Mouse (Mus musculus) kidney, embryonic 14.5 days (tissue): ENCODE results near the gene Rapgef1. TPM values are rescaled to one million over a fixed set of nuclear protein-coding genes. Genes with fewer than 3 reads are reported as not detected.

Source experiments
- ATAC-seq: fragments of 200-750 bp; cut with Nextera tagmentation; 2 replicates; pipeline ENCODE4 v1.8.0; 2017; ENCODE audit warnings: moderate number of reproducible peaks, mild to moderate bottlenecking, moderate TSS enrichment, moderate library complexity; ENCODE audit not compliant: low FRiP score, low TSS enrichment
- H3K27ac ChIP-seq: fragments of 300-500 bp; sonication (generic); 2 replicates; pipeline ENCODE4 v1.5.1; 2014; ENCODE audit warnings: low read depth, mild to moderate bottlenecking, low read length, moderate library complexity, mixed read lengths
- H3K27me3 ChIP-seq: fragments of 300-500 bp; sonication (generic); 2 replicates; pipeline ENCODE4 v1.6.1; 2014; ENCODE audit warnings: mild to moderate bottlenecking, low read length; ENCODE audit not compliant: control insufficient read depth, insufficient read depth
- H3K36me3 ChIP-seq: fragments of 300-500 bp; sonication (generic); 2 replicates; pipeline ENCODE4 v1.6.1; 2014; ENCODE audit warnings: low read length, mixed read lengths; ENCODE audit not compliant: control insufficient read depth, insufficient read depth
- H3K4me1 ChIP-seq: fragments of 300-500 bp; sonication (generic); 2 replicates; pipeline ENCODE4 v1.6.1; 2014; ENCODE audit warnings: low read length, mixed read lengths; ENCODE audit not compliant: control insufficient read depth, insufficient read depth
- H3K4me2 ChIP-seq: fragments of 300-500 bp; sonication (generic); replicated peaks from 2 replicates; pipeline ENCODE4 v1.6.1; 2014; ENCODE audit warnings: low read depth, mild to moderate bottlenecking, low read length
- H3K4me3 ChIP-seq: fragments of 300-500 bp; sonication (generic); 2 replicates; pipeline ENCODE4 v1.5.1; 2014; ENCODE audit warnings: mild to moderate bottlenecking, low read length
- H3K9ac ChIP-seq: fragments of 300-500 bp; sonication (generic); 2 replicates; pipeline ENCODE4 v1.6.1; 2014; ENCODE audit warnings: low read depth, mild to moderate bottlenecking, low read length, moderate library complexity
- H3K9me3 ChIP-seq: fragments of 300-500 bp; sonication (generic); 2 replicates; pipeline ENCODE4 v1.6.1; 2016; ENCODE audit warnings: low read length; ENCODE audit not compliant: control insufficient read depth
- WGBS: fragments of 180-500 bp; shearing (Covaris S2); extraction: QIAGEN DNeasy Blood & Tissue Kit; methylation state at CpG from one replicate; pipeline ENCODE4 v1.1.7; 2014; 5-methylcytosine and 5-hydroxymethylcytosine counted together
- polyA plus RNA-seq: library from polyadenylated mRNA; unstranded; fragments of >200 nt; fragmentation: Nextera tagmentation; extraction: Ambion mirVana; gene quantifications from 2 replicates; pipeline ENCODE4 v1.2.1, GENCODE M21; 2014

Gene Rapgef1
- polyA plus RNA-seq, 1 experiment from 2014 or later = 16.6 TPM

DNA sequence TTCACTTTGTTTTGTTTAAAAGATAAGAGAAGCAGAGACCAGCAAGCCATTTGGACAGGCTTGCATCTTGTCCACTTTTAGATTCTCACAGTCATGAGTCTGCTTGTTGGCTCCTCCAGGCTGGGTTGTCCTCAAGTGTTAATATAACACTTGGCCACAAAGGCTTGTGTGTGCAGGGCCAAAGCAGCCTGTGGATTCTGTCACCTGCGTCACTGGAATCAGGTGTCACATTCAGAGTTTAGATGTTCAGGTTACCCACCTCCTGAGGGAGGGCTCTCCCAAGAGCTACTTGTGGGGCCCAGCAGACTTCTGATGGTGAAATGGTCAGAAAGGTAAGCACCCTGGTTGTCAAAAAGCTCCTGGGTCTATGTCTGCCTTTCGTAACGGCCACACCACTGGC is 103.6 kb downstream of the Rapgef1 start:
- no peak overlapping the region for H3K4me3 ChIP-seq
- WGBS = 87% methylated on average over 3 of the region's 3 CpGs

DNA sequence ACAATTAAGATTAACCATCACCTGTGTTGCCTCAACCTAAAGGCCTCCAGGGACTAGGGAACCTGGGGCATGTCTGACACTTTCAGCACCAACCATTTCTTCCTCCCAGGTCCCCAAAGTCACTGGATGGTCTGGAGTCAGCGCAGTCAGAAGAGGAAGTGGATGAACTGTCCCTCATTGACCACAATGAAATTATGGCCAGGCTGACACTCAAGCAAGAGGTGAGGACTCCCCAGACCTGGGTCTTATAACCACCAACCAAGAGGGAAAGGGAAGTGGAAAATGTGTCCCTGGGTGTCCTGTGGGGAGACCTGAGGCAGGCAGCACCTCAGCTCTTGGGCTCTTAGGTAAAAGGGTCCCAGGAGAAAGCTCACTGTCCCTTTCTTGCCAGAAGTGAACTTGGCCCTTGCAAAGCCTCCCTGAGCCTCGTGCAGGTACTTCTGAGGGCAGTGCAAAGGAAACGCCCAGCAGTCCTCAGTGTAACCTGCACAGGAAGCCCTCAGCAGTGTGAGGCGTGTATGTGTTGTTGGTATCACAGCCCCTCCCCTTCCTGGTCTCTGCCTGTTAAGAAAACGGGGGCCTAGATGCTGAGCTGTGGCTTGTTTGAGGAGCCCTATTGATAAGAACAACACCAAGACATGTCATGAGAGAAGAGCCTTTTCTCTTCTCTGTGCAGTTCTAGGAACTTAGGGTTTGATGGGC is 105.3 kb downstream of the Rapgef1 start:
- Histone ChIP-seq H3K9me3 (no peaks in the 10 kb centered on the region), H3K27ac (no peak overlapping the region), H3K4me1 (no peaks in the 10 kb centered on the region), H3K4me3 (no peak overlapping the region), H3K4me2 (no peak overlapping the region), H3K9ac (no peak overlapping the region), H3K36me3 (peaks cover 69% of the 10 kb centered on the region), H3K27me3 (no peaks in the 10 kb centered on the region)
- ATAC-seq = no peak
- WGBS = 81% methylated on average over 5 of the region's 5 CpGs

More for the DNA sequence above, 103.6 kb downstream of the Rapgef1 start:
- no peak overlapping the region for H3K4me2 ChIP-seq
- ATAC-seq = no peak
- no peaks in the 10 kb centered on the region for H3K27me3 ChIP-seq
- no peaks in the 10 kb centered on the region for H3K9me3 ChIP-seq
- no peaks in the 10 kb centered on the region for H3K4me1 ChIP-seq
- no peak overlapping the region for H3K27ac ChIP-seq
- no peak overlapping the region for H3K9ac ChIP-seq
- H3K36me3 ChIP-seq = peaks cover 67% of the 10 kb centered on the region

DNA sequence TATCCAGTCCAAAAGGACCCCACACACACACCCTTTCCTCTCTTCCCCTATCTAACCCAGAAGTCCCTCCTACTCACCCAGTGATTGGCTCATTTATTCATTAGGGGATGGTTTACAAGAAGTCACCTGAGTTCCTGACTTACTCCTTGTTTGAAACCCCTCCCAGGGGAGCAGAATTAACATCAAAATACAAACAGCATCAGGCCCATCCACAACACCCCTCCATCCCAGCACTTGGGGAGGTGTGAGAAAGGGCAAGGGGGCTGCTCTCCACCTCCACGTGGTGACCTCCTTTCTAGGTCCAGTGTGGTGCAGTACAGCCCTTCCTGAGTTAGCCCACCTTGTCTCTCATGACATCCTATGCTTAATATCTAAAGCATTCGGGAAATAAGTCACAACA is 110.0 kb downstream of the Rapgef1 start:
- Histone ChIP-seq H3K36me3 (peaks cover 68% of the 10 kb centered on the region), H3K4me1 (no peaks in the 10 kb centered on the region), H3K9ac (no peak overlapping the region), H3K27me3 (no peaks in the 10 kb centered on the region), H3K4me3 (no peak overlapping the region), H3K9me3 (no peaks in the 10 kb centered on the region), H3K4me2 (no peak overlapping the region), H3K27ac (no peak overlapping the region)
- 43% methylated on average over 2 of the region's 2 CpGs for WGBS
- no peak for ATAC-seq

DNA sequence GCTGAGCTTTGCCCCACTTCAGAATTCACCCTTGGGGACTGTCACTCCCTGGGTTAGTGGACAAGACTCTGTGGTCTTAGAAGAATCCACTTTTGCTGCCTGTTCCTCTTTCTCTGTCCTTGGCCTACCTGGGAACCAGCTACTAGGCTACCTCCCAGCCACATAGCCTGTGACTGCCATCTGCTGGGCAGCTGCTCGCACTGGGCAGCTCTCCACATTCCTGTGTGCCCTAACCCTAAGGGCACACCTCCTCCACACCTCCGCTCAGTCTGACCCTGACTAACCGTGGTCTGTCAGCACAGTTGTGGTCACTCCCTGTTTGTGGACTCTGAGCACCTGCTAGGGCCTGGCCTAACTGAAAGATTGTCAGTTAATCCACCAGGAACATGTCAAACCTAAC is 112.0 kb downstream of the Rapgef1 start:
- H3K4me1 ChIP-seq = no peaks in the 10 kb centered on the region
- no peak overlapping the region for H3K4me3 ChIP-seq
- no peaks in the 10 kb centered on the region for H3K27me3 ChIP-seq
- H3K9me3 ChIP-seq = no peaks in the 10 kb centered on the region
- H3K36me3 ChIP-seq = peaks cover 70% of the 10 kb centered on the region
- no peak overlapping the region for H3K9ac ChIP-seq
- no peak overlapping the region for H3K4me2 ChIP-seq
- no peak overlapping the region for H3K27ac ChIP-seq
- 57% methylated on average over 3 of the region's 3 CpGs for WGBS
- ATAC-seq = no peak

DNA sequence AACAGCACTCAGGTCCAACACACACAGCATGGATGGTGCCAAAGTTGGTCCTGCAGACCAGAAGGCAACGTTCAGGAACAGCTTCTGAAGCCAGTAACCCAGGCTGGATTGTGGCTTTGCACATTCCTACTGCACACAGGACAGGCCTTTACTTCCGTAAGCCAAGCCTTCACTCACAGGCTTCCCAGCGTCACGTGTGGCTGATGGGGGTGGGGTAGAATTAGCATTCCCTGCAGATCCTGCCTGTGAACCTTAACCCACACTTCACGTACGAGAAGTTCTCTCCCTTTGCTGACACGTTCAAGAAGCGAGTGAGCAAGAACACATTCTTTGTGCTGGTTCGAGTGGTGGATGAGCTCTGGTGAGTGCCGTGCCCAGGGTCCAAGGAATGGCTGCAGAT is 113.0 kb downstream of the Rapgef1 start:
- H3K9ac ChIP-seq = no peak overlapping the region
- ATAC-seq = no peak
- no peaks in the 10 kb centered on the region for H3K27me3 ChIP-seq
- no peak overlapping the region for H3K4me3 ChIP-seq
- WGBS = 92% methylated on average over 10 of the region's 10 CpGs
- no peak overlapping the region for H3K27ac ChIP-seq
- H3K36me3 ChIP-seq = peaks cover 73% of the 10 kb centered on the region
- H3K4me1 ChIP-seq = no peaks in the 10 kb centered on the region
- no peaks in the 10 kb centered on the region for H3K9me3 ChIP-seq
- no peak overlapping the region for H3K4me2 ChIP-seq

DNA sequence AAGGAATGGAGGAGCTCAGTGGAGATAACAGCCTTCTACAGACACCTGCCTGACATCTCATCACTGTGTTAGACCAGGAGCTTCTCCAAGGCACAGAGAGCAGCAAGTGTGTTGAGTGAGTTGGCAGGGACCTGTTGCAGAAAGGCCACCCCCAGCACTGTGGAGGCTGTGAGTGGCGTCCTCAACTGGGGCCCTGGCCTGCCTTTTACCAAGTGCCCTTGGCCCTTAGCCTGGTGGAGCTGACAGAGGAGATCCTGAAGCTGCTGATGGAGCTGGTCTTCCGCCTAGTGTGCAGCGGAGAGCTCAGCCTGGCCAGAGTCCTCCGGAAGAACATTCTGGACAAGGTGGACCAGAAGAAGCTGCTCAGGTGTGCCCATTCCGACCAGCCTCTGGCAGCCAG is 113.8 kb downstream of the Rapgef1 start:
- 96% methylated on average over 5 of the region's 5 CpGs for WGBS
- H3K4me3 ChIP-seq = no peak overlapping the region
- ATAC-seq = no peak
- no peaks in the 10 kb centered on the region for H3K27me3 ChIP-seq
- H3K9ac ChIP-seq = no peak overlapping the region
- H3K4me2 ChIP-seq = no peak overlapping the region
- H3K36me3 ChIP-seq = peaks cover 74% of the 10 kb centered on the region
- no peaks in the 10 kb centered on the region for H3K9me3 ChIP-seq
- H3K27ac ChIP-seq = no peak overlapping the region
- no peaks in the 10 kb centered on the region for H3K4me1 ChIP-seq

DNA sequence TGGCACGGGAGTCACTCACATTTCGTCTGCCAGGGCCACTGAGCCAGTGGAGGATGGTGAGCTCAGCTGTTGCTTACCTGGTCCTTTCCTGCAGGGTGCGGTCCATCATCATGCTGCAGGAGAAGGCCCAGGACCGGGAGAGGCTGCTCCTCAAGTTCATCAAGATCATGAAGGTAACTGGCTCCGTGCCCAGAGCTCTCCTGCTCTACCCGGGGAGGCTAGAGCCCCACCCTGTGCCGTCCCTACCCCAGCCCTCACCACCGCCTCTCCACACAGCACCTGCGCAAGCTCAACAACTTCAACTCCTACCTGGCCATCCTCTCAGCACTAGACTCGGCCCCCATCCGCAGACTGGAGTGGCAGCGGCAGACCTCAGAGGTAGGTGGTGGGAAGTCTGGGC is 116.2 kb downstream of the Rapgef1 start:
- Histone ChIP-seq H3K4me1 (no peaks in the 10 kb centered on the region), H3K4me2 (no peak overlapping the region), H3K9me3 (no peaks in the 10 kb centered on the region), H3K36me3 (peaks cover 62% of the 10 kb centered on the region), H3K4me3 (no peak overlapping the region), H3K27me3 (no peaks in the 10 kb centered on the region), H3K27ac (no peak overlapping the region), H3K9ac (no peak overlapping the region)
- WGBS = 89% methylated on average over 12 of the region's 12 CpGs
- ATAC-seq = no peak

DNA sequence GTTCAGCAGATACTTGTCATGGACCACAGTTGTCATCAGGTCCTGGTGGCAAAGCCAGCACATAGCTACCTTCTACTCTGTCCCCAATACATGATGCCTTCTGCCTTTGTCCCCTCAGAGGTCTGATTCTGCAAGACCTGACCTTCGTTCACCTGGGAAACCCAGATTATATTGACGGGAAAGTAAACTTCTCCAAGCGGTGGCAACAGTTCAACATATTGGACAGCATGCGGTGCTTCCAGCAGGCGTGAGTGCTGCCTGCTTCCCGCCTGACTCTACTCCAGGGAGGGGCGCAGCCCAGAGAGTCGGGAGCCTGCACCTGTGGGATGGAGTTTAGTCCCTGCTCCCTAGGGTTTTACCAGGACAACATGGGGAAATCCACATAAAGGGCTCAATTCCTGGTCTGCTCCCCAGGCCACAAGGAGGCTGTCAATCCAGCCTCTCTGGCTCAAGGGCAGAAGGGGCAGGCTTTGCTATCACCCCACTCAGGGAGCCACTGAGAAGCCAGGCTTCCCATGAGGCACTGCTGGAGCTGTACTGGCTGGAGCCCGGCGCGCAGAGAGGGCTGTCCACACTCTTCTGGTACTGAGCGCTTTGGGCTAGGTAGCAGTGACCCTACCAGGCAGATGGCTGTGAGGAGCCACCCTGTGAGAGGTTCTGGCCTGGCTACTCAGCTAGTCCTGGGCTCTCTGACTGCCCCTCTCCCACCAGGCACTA is 117.8 kb downstream of the Rapgef1 start:
- H3K9ac ChIP-seq = no peak overlapping the region
- no peaks in the 10 kb centered on the region for H3K4me1 ChIP-seq
- no peak overlapping the region for H3K27ac ChIP-seq
- H3K27me3 ChIP-seq = no peaks in the 10 kb centered on the region
- peaks cover 57% of the 10 kb centered on the region for H3K36me3 ChIP-seq
- no peak overlapping the region for H3K4me3 ChIP-seq
- ATAC-seq = no peak
- H3K9me3 ChIP-seq = no peaks in the 10 kb centered on the region
- WGBS = 90% methylated on average over 12 of the region's 12 CpGs
- H3K4me2 ChIP-seq = no peak overlapping the region

DNA sequence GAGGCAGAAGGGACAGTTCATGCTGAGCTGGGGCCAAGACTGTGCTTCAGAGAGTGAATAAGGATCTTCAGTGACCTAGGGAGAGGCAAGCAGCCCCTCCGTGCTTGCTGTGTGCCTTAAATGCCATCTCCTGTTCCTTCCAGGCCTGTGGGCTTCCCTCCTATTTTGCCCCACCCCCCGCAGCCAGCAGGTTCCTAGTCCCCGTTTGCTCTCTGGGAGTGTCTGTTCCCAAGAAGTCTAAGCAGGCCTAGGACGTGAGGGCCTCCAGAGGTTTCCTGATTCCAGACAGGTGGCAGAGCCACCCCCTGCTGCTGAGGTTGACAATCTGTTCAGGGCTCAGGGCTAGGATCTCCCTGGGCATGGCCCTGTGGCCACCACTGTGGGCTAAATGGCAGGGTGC is 119.3 kb downstream of the Rapgef1 start:
- Histone ChIP-seq H3K27ac (no peak overlapping the region), H3K4me2 (no peak overlapping the region), H3K9ac (no peak overlapping the region), H3K27me3 (no peaks in the 10 kb centered on the region), H3K9me3 (no peaks in the 10 kb centered on the region), H3K4me3 (no peak overlapping the region), H3K4me1 (no peaks in the 10 kb centered on the region), H3K36me3 (peaks cover 47% of the 10 kb centered on the region)
- ATAC-seq = no peak
- WGBS = 71% methylated on average over 3 of the region's 4 CpGs
